Mouse (Mus musculus) frontal cortex, postnatal 25 days (tissue): ENCODE measurements around the gene Svop.

Experiments
- DNase-seq, 2 experiments: peaks; one replicate each; pipeline ENCODE4 v3.0.0; 2022; ENCODE audit warnings: low spot score in 2 of 2

Gene Svop

GRCm38 (mm10) chr5:114046604-114047003 is 44.8 kb downstream of the Svop start:
- DNase-seq = no peak

- no peak for DNase-seq
Observed at GRCm38 (mm10) chr5:114046151-114046550, 45.2 kb downstream of the Svop start.

GRCm38 (mm10) chr5:114045134-114045533 is 46.2 kb downstream of the Svop start:
- no peak for DNase-seq

GRCm38 (mm10) chr5:114043800-114044199 is 47.6 kb downstream of the Svop start:
- no peak for DNase-seq

- no peak for DNase-seq
Observed at GRCm38 (mm10) chr5:114041327-114041930, 49.9 kb downstream of the Svop start.

GRCm38 (mm10) chr5:114040911-114041310 is 50.5 kb downstream of the Svop start:
- DNase-seq = no peak

GRCm38 (mm10) chr5:114040508-114040907 is 50.9 kb downstream of the Svop start:
- no peak for DNase-seq

- no peak for DNase-seq
Observed at GRCm38 (mm10) chr5:114035111-114035510, 56.3 kb downstream of the Svop start.

- DNase-seq = no peak
Observed at GRCm38 (mm10) chr5:114034393-114034792, 57.0 kb downstream of the Svop start.

GRCm38 (mm10) chr5:114032161-114032763 is 59.1 kb downstream of the Svop start:
- no peak for DNase-seq

GRCm38 (mm10) chr5:114030652-114031051 is 60.7 kb downstream of the Svop start:
- DNase-seq = no peak

- DNase-seq = no peak
Observed at GRCm38 (mm10) chr5:114028111-114028510, 63.3 kb downstream of the Svop start.

GRCm38 (mm10) chr5:114027217-114027944 is 64.0 kb downstream of the Svop start:
- no peak for DNase-seq

- DNase-seq = no peak
Observed at GRCm38 (mm10) chr5:114024885-114025284, 66.5 kb downstream of the Svop start.

GRCm38 (mm10) chr5:114024390-114024789 is 67.0 kb downstream of the Svop start:
- no peak for DNase-seq

- no peak for DNase-seq
Observed at GRCm38 (mm10) chr5:114015121-114015520, 76.2 kb downstream of the Svop start.

- no peak for DNase-seq
Observed at GRCm38 (mm10) chr5:114009049-114009448, 82.3 kb downstream of the Svop start.

GRCm38 (mm10) chr5:114007753-114008453 is 83.5 kb downstream of the Svop start:
- no peak for DNase-seq

GRCm38 (mm10) chr5:114006974-114007373 is 84.4 kb downstream of the Svop start:
- no peak for DNase-seq

GRCm38 (mm10) chr5:114005100-114005499 is 86.3 kb downstream of the Svop start:
- no peak for DNase-seq

GRCm38 (mm10) chr5:114004573-114004972 is 86.8 kb downstream of the Svop start:
- DNase-seq = no peak

GRCm38 (mm10) chr5:114003542-114003941 is 87.8 kb downstream of the Svop start, which contains the start of gene Dao:
Dao (plus strand) TSS chr5:114003703.
- DNase-seq = no peak
